In genomic region chr5:91123404-91123803, GRCm38 (mm10) we compare ENCODE assay signal across 27 mouse cellular contexts. TPM values are rescaled to one million over a fixed set of nuclear protein-coding genes. Genes with fewer than 3 reads are reported as not detected.
DNase-seq lines count a peak whose midpoint lies in the region; ATAC-seq and TF ChIP-seq lines count a peak whose summit lies in the region.
"Had no signal": no experiment of that assay in that cellular context is flagged by ENCODE, and none has a peak within 500 bp of the region (broad histone marks: within the 10 kb centered on the region; RNA-seq: fewer than 3 reads in every experiment).

No protein-coding gene starts in this region.

- H3K27ac ChIP-seq in intestine, embryonic 16.5 days (ENCODE audit: low read length): no peak overlapping the region
- no peak overlapping the region for H3K27ac ChIP-seq in intestine, embryonic 15.5 days
- no peak overlapping the region for H3K27ac ChIP-seq in intestine, postnatal 0 days (ENCODE audit: low read depth, low read length)
- H3K27ac ChIP-seq: embryonic facial prominence, embryonic 10.5 days; embryonic facial prominence, embryonic 12.5 days; forebrain, embryonic 13.5 days; forebrain, embryonic 15.5 days had no signal

- no peaks in the 10 kb centered on the region for H3K36me3 ChIP-seq in intestine, embryonic 16.5 days (ENCODE audit: control insufficient read depth, insufficient read depth, low read length)
- H3K36me3 ChIP-seq in intestine, embryonic 15.5 days: no peaks in the 10 kb centered on the region
- H3K36me3 ChIP-seq in intestine, postnatal 0 days (ENCODE audit: control insufficient read depth, insufficient read depth): no peaks in the 10 kb centered on the region
- H3K36me3 ChIP-seq: embryonic facial prominence, embryonic 10.5 days; embryonic facial prominence, embryonic 12.5 days; forebrain, embryonic 15.5 days; G1E had no signal

- H3K27me3 ChIP-seq in intestine, embryonic 16.5 days (replicated peaks; ENCODE audit: control insufficient read depth, insufficient read depth, low read length): no peaks in the 10 kb centered on the region
- no peaks in the 10 kb centered on the region for H3K27me3 ChIP-seq in intestine, embryonic 15.5 days (replicated peaks)
- no peaks in the 10 kb centered on the region for H3K27me3 ChIP-seq in intestine, postnatal 0 days (replicated peaks; ENCODE audit: control insufficient read depth, insufficient read depth, low read length)
- H3K27me3 ChIP-seq: CH12.LX; embryonic facial prominence, embryonic 12.5 days; forebrain, embryonic 13.5 days; forebrain, embryonic 15.5 days; Patski had no signal

- H3K4me2 ChIP-seq in intestine, embryonic 16.5 days (ENCODE audit: low read depth, low read length): no peak overlapping the region
- no peak overlapping the region for H3K4me2 ChIP-seq in intestine, embryonic 15.5 days (replicated peaks)
- no peak overlapping the region for H3K4me2 ChIP-seq in intestine, postnatal 0 days (replicated peaks; ENCODE audit: low read depth)
- H3K4me2 ChIP-seq: embryonic facial prominence, embryonic 12.5 days; forebrain, embryonic 13.5 days; forebrain, embryonic 15.5 days had no signal

- peak; percentile 55; the same call in 1 of the 2 replicates for ATAC-seq in intestine, embryonic 16.5 days
- no peak for ATAC-seq in intestine, embryonic 15.5 days
- ATAC-seq in intestine, postnatal 0 days: 0 out of 2 replicates have a peak, but pooled peaks have one; percentile 36
- ATAC-seq in megakaryocyte progenitor cell, adult 5-6 weeks (replicated peaks; ENCODE audit: poor library complexity): no peak
- ATAC-seq: forebrain, embryonic 13.5 days; forebrain, embryonic 15.5 days; forebrain, postnatal 0 days; Patski had no signal

- no peaks in the 10 kb centered on the region for H3K9me3 ChIP-seq in intestine, embryonic 16.5 days (ENCODE audit: control insufficient read depth, low read length)
- no peaks in the 10 kb centered on the region for H3K9me3 ChIP-seq in intestine, embryonic 15.5 days
- no peaks in the 10 kb centered on the region for H3K9me3 ChIP-seq in intestine, postnatal 0 days (ENCODE audit: control insufficient read depth)
- H3K9me3 ChIP-seq: embryonic facial prominence, embryonic 10.5 days; embryonic facial prominence, embryonic 12.5 days; forebrain, embryonic 13.5 days; forebrain, embryonic 15.5 days; G1E had no signal

- no peak overlapping the region for H3K9ac ChIP-seq in intestine, embryonic 16.5 days (ENCODE audit: low read depth, low read length)
- H3K9ac ChIP-seq in intestine, embryonic 15.5 days: no peak overlapping the region
- no peak overlapping the region for H3K9ac ChIP-seq in intestine, postnatal 0 days (ENCODE audit: low read depth, low read length)
- H3K9ac ChIP-seq: embryonic facial prominence, embryonic 12.5 days; forebrain, embryonic 13.5 days; forebrain, embryonic 15.5 days; forebrain, postnatal 0 days had no signal

- H3K4me1 ChIP-seq in intestine, embryonic 16.5 days (ENCODE audit: control insufficient read depth, insufficient read depth, low read length): no peaks in the 10 kb centered on the region
- no peaks in the 10 kb centered on the region for H3K4me1 ChIP-seq in intestine, embryonic 15.5 days (replicated peaks)
- no peaks in the 10 kb centered on the region for H3K4me1 ChIP-seq in intestine, postnatal 0 days (replicated peaks; ENCODE audit: control insufficient read depth, insufficient read depth, low read length)
- H3K4me1 ChIP-seq: embryonic facial prominence, embryonic 10.5 days; embryonic facial prominence, embryonic 12.5 days; forebrain, embryonic 13.5 days; forebrain, embryonic 15.5 days had no signal

- no peak overlapping the region for H3K4me3 ChIP-seq in intestine, embryonic 16.5 days (ENCODE audit: low read length)
- H3K4me3 ChIP-seq in intestine, embryonic 15.5 days (replicated peaks): no peak overlapping the region
- H3K4me3 ChIP-seq in intestine, postnatal 0 days (ENCODE audit: low read depth, low read length): no peak overlapping the region
- H3K4me3 ChIP-seq: embryonic facial prominence, embryonic 10.5 days; embryonic facial prominence, embryonic 12.5 days; forebrain, embryonic 13.5 days; forebrain, embryonic 15.5 days had no signal

- WGBS in intestine, embryonic 16.5 days: 67% methylated on average over 4 of the region's 4 CpGs
- 69% methylated on average over 4 of the region's 4 CpGs for WGBS in intestine, embryonic 15.5 days
- 59% methylated on average over 4 of the region's 4 CpGs for WGBS in intestine, postnatal 0 days

- no peak for TF ChIP-seq CTCF in intestine, postnatal 0 days (IDR thresholded peaks at IDR 0.05; ENCODE audit: low read depth)

- no peak for DNase-seq in left cerebral cortex, adult 9 months (ENCODE audit: low spot score in 2 of 2)
- DNase-seq: adrenal gland, adult 8-10 months; adrenal gland, postnatal 14 days; adrenal gland, postnatal 36 days; B cell, adult 2 months; cerebellum, adult 11-12 months; cerebellum, adult 2 months; cerebellum, adult 9-10 months; cerebellum, postnatal 10 days; cerebellum, postnatal 25 days; forebrain, postnatal 0 days had no signal

RNA-seq across cellular contexts. Expression of gene Areg, which starts 16.0 kb away (rescaled TPM):
- 2.9 and 3.8 TPM in 2 replicates for polyA plus RNA-seq in intestine, embryonic 16.5 days (2015; fragmentation: Nextera tagmentation; extraction: Ambion mirVana)
- 5.4 and 5.9 TPM in 2 replicates for polyA plus RNA-seq in intestine, embryonic 15.5 days (2015; fragmentation: Nextera tagmentation; extraction: Ambion mirVana)
- 7.5 and 18.0 TPM in 2 replicates for polyA plus RNA-seq in intestine, postnatal 0 days (2015; fragmentation: Nextera tagmentation; extraction: Ambion mirVana)
- total RNA-seq in megakaryocyte progenitor cell, adult 5-6 weeks (2015): 0.27 TPM in 1 of 2 replicates, not detected in the other
- not detected in 2 replicates for total RNA-seq in megakaryocyte progenitor cell, adult 5-6 weeks (2017)
- total RNA-seq: adrenal gland, adult 18-20 months; adrenal gland, adult 8-10 months; adrenal gland, postnatal 14 days; CH12.LX; forebrain, postnatal 0 days; G1E had no signal
- polyA plus RNA-seq: forebrain, embryonic 13.5 days; G1E had no signal

RNA-seq across cellular contexts. Expression of gene Ereg, which starts 49.0 kb away (rescaled TPM):
- 1.3 and 1.5 TPM in 2 replicates for polyA plus RNA-seq in intestine, embryonic 16.5 days (2015; fragmentation: Nextera tagmentation; extraction: Ambion mirVana)
- polyA plus RNA-seq in intestine, embryonic 15.5 days (2015; fragmentation: Nextera tagmentation; extraction: Ambion mirVana): 1.2 TPM in 2 replicates
- 1.4 and 2.0 TPM in 2 replicates for polyA plus RNA-seq in intestine, postnatal 0 days (2015; fragmentation: Nextera tagmentation; extraction: Ambion mirVana)
- not detected in 2 replicates for total RNA-seq in megakaryocyte progenitor cell, adult 5-6 weeks (2015)
- total RNA-seq in megakaryocyte progenitor cell, adult 5-6 weeks (2017): not detected in 2 replicates
- total RNA-seq: adrenal gland, postnatal 36 days; CH12.LX; G1E had no signal
- polyA plus RNA-seq: activated CD4-positive, CD25-positive, alpha-beta regulatory T cell, adult 4 months; CD4-positive, CD25-positive, alpha-beta regulatory T cell, adult 4 months; cerebellum, adult 2 months; cortical plate, adult 2 months; embryonic facial prominence, embryonic 10.5 days; embryonic facial prominence, embryonic 12.5 days; forebrain, embryonic 11.5 days; forebrain, embryonic 13.5 days; forebrain, embryonic 15.5 days; forebrain, postnatal 0 days; G1E had no signal

Comparison
In these comparisons a context has a peak if more than half of its experiments do, and no peak if none do; other contexts are left out.
1. ATAC-seq: peak in intestine, embryonic 16.5 days (single experiment) and intestine, postnatal 0 days (single experiment); none in intestine, embryonic 15.5 days (single experiment) and megakaryocyte progenitor cell, adult 5-6 weeks (single experiment).